Mouse (Mus musculus) ES-E14 (cell line): ENCODE data around the gene Ptgis. TPM values are rescaled to one million over a fixed set of nuclear protein-coding genes. Genes with fewer than 3 reads are reported as not detected.

Experiments used
- DNase-seq: peaks from one replicate; pipeline ENCODE4 v3.0.0-alpha.2; 2013; ENCODE audit warnings: low read depth, low spot score
- H3K27ac ChIP-seq: 2 replicates; pipeline ENCODE4 v1.5.1; 2012; ENCODE audit warnings: low read depth, mild to moderate bottlenecking, low read length, moderate library complexity, mixed read lengths; ENCODE audit not compliant: poor library complexity, insufficient read depth, severe bottlenecking
- H3K36me3 ChIP-seq: 2 replicates; pipeline ENCODE4 v1.6.1; 2012; ENCODE audit warnings: mild to moderate bottlenecking, low read length, moderate library complexity, mixed read lengths; ENCODE audit not compliant: control insufficient read depth, poor library complexity, insufficient read depth, severe bottlenecking
- H3K4me1 ChIP-seq, 2 experiments: fragments of 150-350 bp in 1 of 2; sonication (generic) in 1 of 2; 2 replicates each; pipeline ENCODE4 v1.6.1; 2012; ENCODE audit warnings: low read length in 2 of 2, mild to moderate bottlenecking in 1 of 2, mixed read lengths in 1 of 2; ENCODE audit not compliant: control insufficient read depth in 2 of 2, insufficient read depth in 2 of 2, poor library complexity in 1 of 2
- H3K4me3 ChIP-seq, 2 experiments: fragments of 150-350 bp in 1 of 2; sonication (generic) in 1 of 2; 2 replicates each; pipeline ENCODE4 v1.5.1; 2012; ENCODE audit warnings: low read length in 2 of 2, low read depth in 1 of 2, mild to moderate bottlenecking in 1 of 2, mixed read lengths in 1 of 2; ENCODE audit not compliant: insufficient read depth in 1 of 2, poor library complexity in 1 of 2, severe bottlenecking in 1 of 2
- H3K9ac ChIP-seq: 2 replicates; pipeline ENCODE4 v1.6.1; 2012; ENCODE audit warnings: low read depth, mild to moderate bottlenecking, low read length, mixed read lengths; ENCODE audit not compliant: poor library complexity, insufficient read depth, severe bottlenecking
- H3K9me3 ChIP-seq: fragments of 150-350 bp; sonication (generic); 2 replicates; pipeline ENCODE4 v1.6.1; 2012; ENCODE audit warnings: low read depth, mild to moderate bottlenecking, low read length; ENCODE audit not compliant: control insufficient read depth, insufficient read depth
- CHD2 ChIP-seq: IDR thresholded peaks from 2 replicates; pipeline ENCODE4 v1.6.1; 2014; ENCODE audit warnings: mild to moderate bottlenecking, low read depth, low read length, inconsistent platforms
- HCFC1 ChIP-seq: IDR thresholded peaks from 2 replicates; pipeline ENCODE4 v1.6.1; 2012; ENCODE audit warnings: low read length, inconsistent platforms, borderline replicate concordance; ENCODE audit not compliant: insufficient read depth
- MAFK ChIP-seq: IDR thresholded peaks from 2 replicates; pipeline ENCODE4 v1.6.1; 2014; ENCODE audit warnings: mild to moderate bottlenecking, low read depth, low read length, inconsistent platforms; ENCODE audit not compliant: insufficient read depth
- ZC3H11A ChIP-seq: IDR thresholded peaks from 2 replicates; pipeline ENCODE4 v1.6.1; 2012; ENCODE audit warnings: low read depth, mild to moderate bottlenecking, inconsistent platforms, low read length, borderline replicate concordance
- ZNF384 ChIP-seq: IDR thresholded peaks from 2 replicates; pipeline ENCODE4 v1.6.1; 2012; ENCODE audit warnings: low read depth, low read length, inconsistent platforms
- in situ Hi-C, 2 experiments: fragments of 600-800 bp; cut with MboI; formaldehyde crosslinking; loops; one replicate each; pipeline ENCODE4 v1.15.1; 2025; ENCODE audit warnings: low sequenced_read_pairs in 2 of 2, inconsistent platforms in 1 of 2; ENCODE audit not compliant: unreplicated experiment in 2 of 2
- total RNA-seq: library from RNA; depleted of rRNA; stranded (reverse); fragments of 300-350 nt; gene quantifications from 2 replicates; pipeline ENCODE4 v1.2.3, GENCODE M21; 2012

Ptgis gene
- total RNA-seq, 1 experiment: 16.1 TPM

DNA sequence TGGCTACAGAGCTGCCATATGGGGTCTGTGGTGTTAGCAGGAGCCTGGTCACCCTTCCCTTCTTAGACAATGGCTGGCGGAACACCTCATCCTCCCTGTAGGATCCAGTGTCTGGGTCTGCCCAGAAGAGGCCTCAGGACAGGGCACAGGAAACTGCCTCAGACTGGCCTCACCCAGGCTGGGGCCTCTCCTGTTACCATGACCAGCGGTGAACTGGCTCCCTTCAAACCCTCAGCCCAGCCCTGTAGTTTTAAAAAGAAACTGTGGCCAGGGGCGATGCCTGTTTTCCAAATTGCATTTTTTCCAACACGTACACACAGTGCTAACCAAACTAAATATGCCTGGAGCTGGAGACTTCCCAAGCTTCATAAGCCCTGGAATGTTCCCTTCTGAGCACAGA lies 20.7 kb upstream of the Ptgis start:
- TF ChIP-seq MAFK (no peak), HCFC1 (no peak), CHD2 (no peak)
- Histone ChIP-seq H3K9ac (no peak overlapping the region), H3K27ac (no peak overlapping the region), H3K4me1 (peaks cover 0 to 7% of the 10 kb centered on the region in 2 experiments; a peak in 2 of 4 replicates), H3K4me3 (no peak overlapping the region), H3K9me3 (no peaks in the 10 kb centered on the region), H3K36me3 (no peaks in the 10 kb centered on the region)
- no peak for DNase-seq
- in situ Hi-C loops: no loop called here

DNA sequence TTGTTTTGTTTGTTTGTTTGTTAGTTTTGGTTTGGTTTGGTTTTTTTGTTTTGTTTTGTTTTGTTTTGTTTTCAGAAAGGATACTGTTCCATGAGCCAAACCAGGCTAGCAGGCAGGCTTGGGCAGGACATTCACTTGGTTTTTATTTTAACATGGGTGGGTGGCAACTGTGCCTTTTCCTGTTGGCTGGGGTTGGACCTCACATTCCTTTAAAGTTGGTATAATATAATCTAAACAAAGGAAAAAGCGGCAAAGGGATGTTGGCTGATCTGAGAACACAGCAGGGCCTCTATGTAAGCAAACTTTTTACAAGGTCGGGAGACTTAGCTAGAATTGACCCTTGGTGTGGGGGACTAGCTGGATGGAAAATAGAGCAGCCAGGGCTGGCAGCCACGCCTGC lies 17.4 kb upstream of the Ptgis start:
- TF ChIP-seq ZC3H11A (no peak), CHD2 (no peak), ZNF384 (no peak)
- Histone ChIP-seq H3K4me3 (no peak overlapping the region), H3K9ac (no peak overlapping the region), H3K27ac (no peak overlapping the region), H3K4me1 (peaks cover 0 to 12% of the 10 kb centered on the region in 2 experiments; a peak in 2 of 4 replicates), H3K36me3 (no peaks in the 10 kb centered on the region), H3K9me3 (no peaks in the 10 kb centered on the region)
- in situ Hi-C loops: no loop called here
- no peak for DNase-seq

DNA sequence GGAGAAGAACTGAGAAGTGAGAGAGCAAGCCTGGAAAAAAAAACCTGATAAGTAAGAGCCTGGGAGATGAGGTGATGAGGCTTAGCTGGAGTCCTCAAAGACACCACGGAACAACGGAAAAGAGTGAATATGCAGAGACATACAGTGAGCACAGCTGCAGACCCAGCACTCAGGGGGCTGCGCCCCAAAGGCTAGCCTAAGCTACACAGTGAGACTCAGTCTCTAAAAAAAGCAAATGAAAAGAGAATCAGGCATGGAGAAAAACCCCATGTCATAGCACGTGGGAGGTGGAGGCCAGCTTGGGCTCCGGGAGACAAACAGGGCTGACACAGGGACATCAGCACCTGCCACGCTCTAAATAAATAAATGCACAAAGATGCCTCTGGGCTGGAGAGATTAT lies 14.4 kb upstream of the Ptgis start:
- H3K4me3 ChIP-seq: no peak overlapping the region
- DNase-seq: no peak
- H3K9ac ChIP-seq: peak overlapping the region; percentile 23; the same call in 1 of the 2 replicates
- H3K4me1 ChIP-seq: peaks cover 3 to 34% of the 10 kb centered on the region in 2 experiments; a peak in 2 of 4 replicates
- H3K36me3 ChIP-seq: no peaks in the 10 kb centered on the region
- H3K27ac ChIP-seq: peak overlapping the region; percentile 40; the same call in 1 of the 2 replicates
- no peaks in the 10 kb centered on the region for H3K9me3 ChIP-seq
- in situ Hi-C loops: no loop called here
- TF ChIP-seq ZC3H11A (no peak), MAFK (no peak), CHD2 (no peak), HCFC1 (no peak), ZNF384 (no peak)

DNA sequence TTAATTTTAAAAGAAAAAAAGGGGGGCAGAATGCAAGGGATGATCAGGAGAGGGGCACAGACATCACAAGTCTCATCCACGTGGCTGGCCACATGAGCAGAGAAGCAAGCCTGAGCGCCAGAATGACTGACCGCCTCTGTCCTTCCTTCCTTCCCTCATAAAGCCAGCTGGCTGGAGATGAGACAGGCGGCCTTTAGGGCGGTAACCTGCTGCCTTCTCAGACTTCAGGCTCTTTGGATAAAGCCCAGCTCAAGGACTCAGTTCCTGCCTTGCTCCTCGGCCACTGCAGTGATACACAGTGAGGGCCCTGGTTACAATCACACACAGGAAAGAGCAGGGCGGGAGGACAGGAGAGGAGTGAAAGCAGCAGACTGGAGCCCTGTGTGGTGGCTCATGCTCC lies 13.8 kb upstream of the Ptgis start:
- Histone ChIP-seq H3K4me3 (0 out of 4 replicates have a peak overlapping the region, but pooled peaks of 1 of the 2 experiments have one; percentile 11), H3K4me1 (peaks cover 3 to 37% of the 10 kb centered on the region in 2 experiments; a peak in 2 of 4 replicates), H3K27ac (peak overlapping the region; percentile 40; the same call in 1 of the 2 replicates), H3K9me3 (no peaks in the 10 kb centered on the region), H3K9ac (peak overlapping the region; percentile 25), H3K36me3 (no peaks in the 10 kb centered on the region)
- TF ChIP-seq ZC3H11A: no peak
- TF ChIP-seq HCFC1: no peak
- no peak for TF ChIP-seq MAFK
- TF ChIP-seq CHD2: no peak
- TF ChIP-seq ZNF384: no peak
- in situ Hi-C loops: no loop called here
- DNase-seq: no peak

DNA sequence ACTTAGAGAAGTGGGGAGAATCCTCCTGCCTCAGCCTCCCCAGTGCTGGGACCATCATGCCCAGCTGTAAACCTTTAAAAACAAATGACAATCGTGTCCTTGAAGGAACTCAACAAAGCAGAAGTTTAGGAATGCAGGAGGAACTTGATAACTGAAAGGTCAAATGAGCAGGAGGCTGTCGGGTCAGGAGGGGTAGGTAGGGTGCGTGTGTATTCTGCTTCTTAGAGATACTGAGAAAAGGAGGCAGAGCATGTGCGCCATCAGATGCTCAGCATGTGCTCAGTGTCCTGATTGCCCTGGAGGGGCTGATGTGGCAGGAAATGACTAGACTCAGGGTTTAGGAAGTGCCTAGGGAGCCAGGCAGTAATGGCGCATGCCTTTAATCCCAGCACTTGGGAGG lies 13.1 kb upstream of the Ptgis start:
- H3K4me1 ChIP-seq: peaks cover 3 to 39% of the 10 kb centered on the region in 2 experiments; a peak in 2 of 4 replicates
- TF ChIP-seq CHD2: no peak
- TF ChIP-seq ZNF384: no peak
- H3K9me3 ChIP-seq: no peaks in the 10 kb centered on the region
- H3K27ac ChIP-seq: no peak overlapping the region; the same call in 1 of the 2 replicates
- no peaks in the 10 kb centered on the region for H3K36me3 ChIP-seq
- in situ Hi-C loops: no loop called here
- no peak for DNase-seq
- no peak overlapping the region for H3K4me3 ChIP-seq
- H3K9ac ChIP-seq: peak overlapping the region; percentile 15; the same call in 1 of the 2 replicates
